Mouse (Mus musculus) kidney, adult 2 months (tissue): ENCODE data around the gene Prss48.

Experiments used
- CTCF ChIP-seq: fragments of 200-500 bp; conservative IDR thresholded peaks from 2 replicates; pipeline ENCODE4 v1.5.1; 2011; ENCODE audit warnings: low read depth, mild to moderate bottlenecking, control low read depth, low read length, moderate library complexity, mixed read lengths; ENCODE audit not compliant: insufficient read depth, insufficient read length
- POLR2A ChIP-seq: fragments of 200-500 bp; IDR thresholded peaks from one replicate; pipeline ENCODE4 v1.6.1; 2011; ENCODE audit warnings: low read depth, low read length, control low read depth

DNA sequence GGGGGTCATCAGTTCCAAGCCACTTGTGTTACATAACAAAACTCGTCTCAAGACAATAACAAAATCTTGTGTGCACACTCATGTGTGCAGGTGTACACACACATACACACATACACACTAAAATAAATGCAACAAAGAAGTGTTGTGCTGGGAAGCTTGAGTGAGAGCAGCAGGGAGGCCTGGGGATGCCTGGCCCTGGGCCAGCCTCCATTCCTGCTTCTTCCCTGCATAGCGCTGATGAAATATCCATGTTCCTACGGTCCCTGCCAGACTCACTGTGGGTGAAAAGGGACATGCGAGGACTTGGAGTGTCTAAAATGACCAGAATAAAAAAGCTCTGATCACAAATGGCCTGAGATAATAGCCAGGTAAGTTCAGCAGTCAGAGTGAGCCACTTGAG, 28.3 kb upstream of the Prss48 start:
- TF ChIP-seq CTCF (no peak), POLR2A (no peak)
